Mouse (Mus musculus) heart, postnatal 0 days (tissue): ENCODE data around the gene Ppp1r14a. TPM values are rescaled to one million over a fixed set of nuclear protein-coding genes. Genes with fewer than 3 reads are reported as not detected.
A peak's percentile ranks its signal among the peaks of the same experiment; 100 is the strongest.

Experiments used
- ATAC-seq: fragments of 200-750 bp; cut with Nextera tagmentation; 2 replicates; pipeline ENCODE4 v1.8.0; 2017; ENCODE audit warnings: low read depth, moderate number of reproducible peaks, moderate library complexity; ENCODE audit not compliant: insufficient read depth
- DNase-seq: peaks from one replicate; pipeline ENCODE4 v3.0.0-alpha.2; 2016; ENCODE audit warnings: low spot score
- H3K27ac ChIP-seq: fragments of 300-500 bp; sonication (generic); 2 replicates; pipeline ENCODE4 v1.5.1; 2014; ENCODE audit warnings: low read depth, mild to moderate bottlenecking
- H3K27me3 ChIP-seq: fragments of 300-500 bp; sonication (generic); 2 replicates; pipeline ENCODE4 v1.6.1; 2014; ENCODE audit warnings: low read length, mixed read lengths; ENCODE audit not compliant: control insufficient read depth, insufficient read depth
- H3K36me3 ChIP-seq: fragments of 300-500 bp; sonication (generic); replicated peaks from 2 replicates; pipeline ENCODE4 v1.6.1; 2014; ENCODE audit warnings: low read length, mixed read lengths; ENCODE audit not compliant: control insufficient read depth, insufficient read depth
- H3K4me1 ChIP-seq: fragments of 300-500 bp; sonication (generic); 2 replicates; pipeline ENCODE4 v1.6.1; 2014; ENCODE audit warnings: antibody characterized with exemption; ENCODE audit not compliant: control insufficient read depth, insufficient read depth
- H3K4me2 ChIP-seq: fragments of 300-500 bp; sonication (generic); 2 replicates; pipeline ENCODE4 v1.6.1; 2014; ENCODE audit warnings: low read depth, mild to moderate bottlenecking, low read length, moderate library complexity
- H3K4me3 ChIP-seq: fragments of 300-500 bp; sonication (generic); 2 replicates; pipeline ENCODE4 v1.5.1; 2014; ENCODE audit warnings: low read depth, low read length
- H3K9ac ChIP-seq: fragments of 300-500 bp; sonication (generic); replicated peaks from 2 replicates; pipeline ENCODE4 v1.6.1; 2014; ENCODE audit warnings: low read depth, low read length, mixed read lengths
- H3K9me3 ChIP-seq: fragments of 300-500 bp; sonication (generic); replicated peaks from 2 replicates; pipeline ENCODE4 v1.6.1; 2016; ENCODE audit warnings: low read length; ENCODE audit not compliant: control insufficient read depth
- CTCF ChIP-seq: IDR thresholded peaks from 2 replicates; pipeline ENCODE4 v1.5.1; 2016; ENCODE audit warnings: antibody characterized with exemption, control low read depth, low read depth
- EP300 ChIP-seq: IDR thresholded peaks from 2 replicates; pipeline ENCODE4 v1.6.1; 2016; ENCODE audit warnings: antibody characterized with exemption, low read depth
- WGBS: fragments of 180-500 bp; shearing (Covaris S2); extraction: QIAGEN DNeasy Blood & Tissue Kit; methylation state at CpG from one replicate; pipeline ENCODE4 v1.1.7; 2014; 5-methylcytosine and 5-hydroxymethylcytosine counted together
- polyA plus RNA-seq: library from polyadenylated mRNA; unstranded; fragments of >200 nt; fragmentation: Nextera tagmentation; extraction: Ambion mirVana; gene quantifications from 2 replicates; pipeline ENCODE4 v1.2.1, GENCODE M21; 2015
- total RNA-seq: library from RNA; depleted of rRNA; stranded (reverse); fragments of >200 nt; gene quantifications from 2 replicates; pipeline ENCODE4 v1.2.3, GENCODE M21; 2014; ENCODE audit warnings: low replicate concordance

Gene Ppp1r14a
- total and polyA plus RNA-seq, 2 experiments from 2014 or later = 17.9 to 61.8 TPM

GRCm38 (mm10) chr7:29309221-29309721 lies 20.2 kb downstream of the Ppp1r14a start:
- peaks cover 17% of the 10 kb centered on the region for H3K4me1 ChIP-seq
- TF ChIP-seq EP300 (no peak), CTCF (no peak)
- no peak overlapping the region for H3K27ac ChIP-seq
- DNase-seq (no peak), ATAC-seq (no peak)
- no peaks in the 10 kb centered on the region for H3K9me3 ChIP-seq
- H3K4me2 ChIP-seq = peak overlapping the region; percentile 75
- peak overlapping the region; percentile 45 for H3K4me3 ChIP-seq
- H3K36me3 ChIP-seq = no peaks in the 10 kb centered on the region
- peak overlapping the region; percentile 47 for H3K9ac ChIP-seq
- WGBS = 1% methylated on average over 36 of the region's 36 CpGs
- peaks cover 75% of the 10 kb centered on the region for H3K27me3 ChIP-seq

GRCm38 (mm10) chr7:29309749-29310148 lies 20.6 kb downstream of the Ppp1r14a start:
- TF ChIP-seq EP300 (no peak), CTCF (no peak)
- peaks cover 15% of the 10 kb centered on the region for H3K4me1 ChIP-seq
- no peaks in the 10 kb centered on the region for H3K36me3 ChIP-seq
- no peaks in the 10 kb centered on the region for H3K9me3 ChIP-seq
- H3K27me3 ChIP-seq = peaks cover 70% of the 10 kb centered on the region
- no peak overlapping the region for H3K27ac ChIP-seq
- peak overlapping the region; percentile 47; the same call in 1 of the 2 replicates for H3K9ac ChIP-seq
- ATAC-seq (no peak), DNase-seq (no peak)
- peak overlapping the region; percentile 75 for H3K4me2 ChIP-seq
- peak overlapping the region; percentile 45 for H3K4me3 ChIP-seq
- 10% methylated on average over 5 of the region's 5 CpGs for WGBS

DNA sequence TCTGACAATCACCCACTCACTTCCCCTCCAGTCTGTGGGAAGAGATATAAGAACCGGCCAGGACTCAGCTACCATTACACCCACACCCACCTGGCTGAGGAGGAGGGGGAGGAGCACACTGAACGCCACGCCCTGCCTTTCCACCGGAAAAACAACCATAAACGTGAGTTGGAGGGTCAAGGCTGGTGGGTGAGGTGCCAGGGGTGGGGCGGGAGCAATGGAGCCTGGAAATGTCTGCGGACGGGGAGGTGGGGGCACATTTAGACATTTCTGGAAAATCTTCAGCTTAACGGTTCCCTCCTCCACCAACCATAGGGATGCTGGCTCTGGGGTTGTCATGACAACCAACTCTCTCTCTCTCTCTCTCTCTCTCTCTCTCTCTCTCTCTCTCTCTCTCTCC lies 23.9 kb downstream of the Ppp1r14a start:
- Histone ChIP-seq H3K27me3 (peaks cover 65% of the 10 kb centered on the region), H3K4me2 (no peak overlapping the region), H3K4me1 (peaks cover 18% of the 10 kb centered on the region), H3K4me3 (no peak overlapping the region), H3K9me3 (no peaks in the 10 kb centered on the region), H3K9ac (no peak overlapping the region), H3K27ac (no peak overlapping the region), H3K36me3 (no peaks in the 10 kb centered on the region)
- DNase-seq (no peak), ATAC-seq (no peak)
- WGBS = 55% methylated on average over 9 of the region's 9 CpGs
- TF ChIP-seq EP300 = no peak

DNA sequence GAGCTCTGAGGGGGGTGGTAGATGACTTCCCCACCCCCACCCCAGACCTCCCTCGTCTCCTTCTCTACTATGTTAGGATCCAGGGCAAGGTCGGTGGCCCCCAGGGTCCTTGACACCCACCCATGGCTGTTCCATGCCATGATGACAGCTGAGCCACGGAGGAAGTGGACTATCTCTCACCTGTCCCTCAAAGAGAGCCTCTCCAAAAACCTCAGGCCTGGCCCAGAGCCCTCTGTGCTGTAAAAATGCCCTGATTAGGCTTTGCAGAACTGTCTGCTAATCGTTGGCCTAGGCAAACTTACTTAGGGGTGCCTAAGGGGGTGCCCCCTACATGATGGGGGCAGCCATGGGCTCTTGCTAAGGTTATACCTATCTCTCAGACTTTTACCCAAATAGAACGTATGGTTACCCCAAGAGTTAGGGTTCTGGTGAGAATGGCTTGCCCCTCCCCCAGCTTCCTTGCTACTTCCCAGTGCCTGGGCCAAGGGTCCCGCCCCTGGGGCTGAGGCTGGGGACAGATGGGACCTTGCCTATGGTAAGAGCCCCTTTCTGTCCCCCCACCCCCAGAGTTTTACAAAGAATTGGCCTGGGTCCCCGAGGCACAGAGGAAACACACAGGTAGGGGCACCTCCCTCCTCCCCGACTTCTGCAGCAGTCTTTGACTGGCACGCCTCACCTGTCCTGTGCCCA lies 24.6 kb downstream of the Ppp1r14a start:
- H3K4me1 ChIP-seq = peaks cover 21% of the 10 kb centered on the region
- no peak overlapping the region for H3K27ac ChIP-seq
- ATAC-seq (no peak), DNase-seq (no peak)
- 53% methylated on average over 9 of the region's 9 CpGs for WGBS
- no peak for TF ChIP-seq CTCF
- peaks cover 64% of the 10 kb centered on the region for H3K27me3 ChIP-seq
- H3K9ac ChIP-seq = no peak overlapping the region
- H3K4me3 ChIP-seq = no peak overlapping the region
- no peak overlapping the region for H3K4me2 ChIP-seq
- H3K36me3 ChIP-seq = no peaks in the 10 kb centered on the region
- H3K9me3 ChIP-seq = no peaks in the 10 kb centered on the region

- H3K27ac ChIP-seq = no peak overlapping the region
- H3K4me2 ChIP-seq = no peak overlapping the region
- H3K4me1 ChIP-seq = peaks cover 22% of the 10 kb centered on the region
- no peak for DNase-seq
- 66% methylated on average over 13 of the region's 13 CpGs for WGBS
- no peak for TF ChIP-seq EP300
- TF ChIP-seq CTCF = no peak
- peaks cover 63% of the 10 kb centered on the region for H3K27me3 ChIP-seq
- ATAC-seq = no peak
- no peak overlapping the region for H3K9ac ChIP-seq
- H3K9me3 ChIP-seq = no peaks in the 10 kb centered on the region
- H3K4me3 ChIP-seq = no peak overlapping the region
- H3K36me3 ChIP-seq = no peaks in the 10 kb centered on the region
Measured at GRCm38 (mm10) chr7:29314844-29315628, 25.9 kb downstream of the Ppp1r14a start.
